Mouse (Mus musculus): Measurements from ENCODE around the gene Srrm2.

The Srrm2 gene

GRCm38 (mm10) chr17:23790269-23791078, at the start of gene Srrm2:
Srrm2 (plus strand) TSS chr17:23790532.
- DNase-seq (ENCODE audit: low read depth, low spot score), result no peak

- DNase-seq (ENCODE audit: low read depth, low spot score), result peak; percentile 36
Observed at GRCm38 (mm10) chr17:23740598-23741021, 49.7 kb upstream of the Srrm2 start, which contains the start of gene Paqr4. Paqr4 (minus strand) TSS chr17:23740867.

- no peak for DNase-seq (ENCODE audit: low read depth, low spot score)
Observed at GRCm38 (mm10) chr17:23741359-23742209, 48.7 kb upstream of the Srrm2 start.

DNA sequence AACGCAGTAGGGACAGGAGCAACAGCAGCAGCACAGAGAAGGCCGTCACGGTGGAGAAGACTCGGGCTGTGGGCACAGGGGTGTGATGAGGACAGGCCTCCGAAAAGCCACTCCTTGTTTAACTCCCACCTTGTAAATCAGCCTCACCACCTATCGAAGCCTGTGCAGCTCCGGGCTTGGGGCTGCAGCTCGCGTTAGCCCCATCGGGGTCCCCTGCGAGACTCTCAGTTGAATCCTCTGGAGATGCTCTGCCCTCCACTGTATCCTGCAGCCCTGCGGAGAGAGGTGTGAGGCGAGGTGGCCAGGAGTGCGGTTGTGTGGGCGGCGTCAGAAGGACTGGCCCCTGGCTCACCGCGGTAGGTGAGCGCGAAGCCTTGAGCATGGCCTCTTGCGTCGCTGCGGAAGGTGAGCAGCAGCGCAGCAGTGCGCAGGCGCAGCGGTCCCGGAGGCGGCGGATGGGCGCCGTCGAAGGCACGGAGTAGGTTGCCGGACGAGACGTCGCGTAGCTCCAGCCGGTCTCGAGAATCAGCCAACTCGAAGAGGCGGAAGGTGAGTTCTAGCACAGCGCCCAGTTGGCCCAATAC, 48.0 kb upstream of the Srrm2 start:
- DNase-seq (ENCODE audit: low read depth, low spot score), result no peak

GRCm38 (mm10) chr17:23742941-23743340, 47.4 kb upstream of the Srrm2 start:
- no peak for DNase-seq (ENCODE audit: low read depth, low spot score)

DNA sequence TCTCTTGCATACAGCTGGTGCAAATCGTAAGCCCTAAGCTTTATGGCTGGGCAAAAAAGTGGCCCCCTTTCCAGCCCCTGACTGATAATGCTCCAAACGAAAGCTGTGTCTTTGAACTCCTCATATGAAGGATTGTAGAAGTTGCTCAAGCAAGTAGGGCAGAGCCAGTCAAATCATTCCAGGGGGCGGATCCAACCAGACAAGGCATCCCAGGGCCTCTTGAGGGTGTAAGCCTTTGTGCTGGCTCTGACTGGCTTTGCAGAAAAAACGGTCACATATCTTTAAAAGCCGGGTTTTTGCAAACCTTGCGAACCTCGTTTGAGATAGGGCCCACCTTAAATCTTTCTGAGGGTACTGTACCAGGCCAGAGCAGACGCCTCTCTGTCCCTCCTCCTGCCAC, 46.3 kb upstream of the Srrm2 start:
- no peak for DNase-seq (ENCODE audit: low read depth, low spot score)

DNA sequence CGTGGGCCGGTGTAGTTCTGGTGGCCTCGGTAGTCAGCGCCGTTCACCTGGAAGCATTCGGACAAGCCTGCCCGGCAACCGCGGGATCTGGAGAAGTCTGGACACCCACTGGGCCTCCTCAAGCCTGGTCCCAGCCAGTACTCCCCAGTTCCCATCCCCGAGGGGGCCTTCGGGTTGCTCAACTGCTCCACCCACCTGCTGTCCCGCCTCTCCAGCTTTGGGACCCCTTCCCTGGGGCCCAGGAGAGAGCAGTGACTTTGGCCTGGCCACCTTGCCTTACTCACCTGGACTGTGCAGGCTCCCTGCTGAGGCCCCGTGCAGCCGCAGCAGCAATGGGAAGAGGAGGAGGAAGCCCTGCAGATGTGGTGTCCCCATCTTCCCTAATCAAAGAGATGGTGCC, 45.7 kb upstream of the Srrm2 start:
- DNase-seq (ENCODE audit: low read depth, low spot score), result no peak

DNA sequence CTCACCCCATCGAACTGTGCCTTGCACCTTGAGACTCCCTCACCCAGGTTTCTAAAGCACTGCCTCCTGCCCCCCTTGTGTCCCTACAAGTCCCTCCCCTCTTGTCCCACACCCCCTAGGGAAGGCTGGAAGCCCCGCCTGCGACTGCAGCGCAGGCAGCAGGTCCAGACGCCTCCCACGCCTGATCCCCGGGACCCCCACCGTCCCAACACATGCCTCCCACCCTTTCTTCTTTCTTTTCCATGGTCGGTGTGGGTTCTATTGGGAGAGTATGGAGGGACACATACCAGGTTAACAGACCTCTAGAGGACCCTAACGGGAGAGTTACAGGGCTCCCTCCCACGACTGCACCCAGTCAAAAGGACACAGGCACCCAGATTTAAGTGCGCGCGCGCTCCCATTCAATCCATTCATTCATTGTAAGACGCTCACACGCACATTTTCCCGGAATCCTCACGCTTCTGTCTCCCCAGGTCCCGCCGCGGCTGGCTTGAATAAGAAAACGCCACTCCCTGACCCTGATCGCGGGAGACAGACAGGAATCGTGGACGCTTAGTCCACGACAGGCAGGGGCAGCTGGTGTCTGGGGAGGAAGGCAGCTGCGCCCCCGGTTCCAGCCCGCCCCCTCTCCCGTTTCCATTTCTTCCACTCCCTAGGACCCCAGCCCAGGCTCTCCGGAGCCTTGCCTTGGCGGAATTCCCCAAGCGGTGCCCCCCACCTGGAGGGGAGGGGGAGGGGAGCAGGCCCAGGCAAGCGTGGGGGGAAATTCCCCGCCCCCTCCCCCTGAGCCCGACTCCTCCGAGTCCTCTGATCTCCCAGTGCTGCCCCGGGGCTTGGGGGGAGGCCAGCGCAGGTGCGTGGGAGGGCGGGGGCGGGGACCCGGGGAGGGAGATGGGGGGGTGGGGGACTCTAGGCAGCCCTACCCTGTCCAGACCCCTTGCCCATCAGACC, 44.8 kb upstream of the Srrm2 start, which contains the start of gene Kremen2:
Gene Kremen2 (minus strand): TSS at position 533 of the 951 bp plus-strand sequence.
- no peak for DNase-seq (ENCODE audit: low read depth, low spot score)

GRCm38 (mm10) chr17:23746311-23746710, 44.0 kb upstream of the Srrm2 start:
- DNase-seq (ENCODE audit: low read depth, low spot score), result no peak

DNA sequence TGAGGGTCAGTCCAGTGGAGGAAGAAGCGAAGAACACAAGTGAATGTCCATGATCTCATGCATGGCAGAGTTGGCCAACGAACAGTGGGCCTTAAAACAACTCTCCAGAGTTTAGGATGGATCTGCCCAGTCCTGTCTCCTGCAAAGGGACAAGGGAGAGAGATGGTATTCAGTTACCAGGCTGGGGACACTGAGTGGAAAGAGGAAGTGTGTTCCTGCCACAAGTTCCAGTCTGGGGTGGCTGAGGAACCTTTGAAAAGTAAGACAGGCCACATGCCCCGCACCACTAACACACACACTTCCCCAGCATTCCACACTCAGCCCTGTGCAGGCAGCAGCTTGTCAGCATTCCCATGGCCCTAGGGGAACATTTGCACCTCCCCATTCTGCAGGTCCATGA, 43.6 kb upstream of the Srrm2 start:
- DNase-seq (ENCODE audit: low read depth, low spot score), result no peak

DNA sequence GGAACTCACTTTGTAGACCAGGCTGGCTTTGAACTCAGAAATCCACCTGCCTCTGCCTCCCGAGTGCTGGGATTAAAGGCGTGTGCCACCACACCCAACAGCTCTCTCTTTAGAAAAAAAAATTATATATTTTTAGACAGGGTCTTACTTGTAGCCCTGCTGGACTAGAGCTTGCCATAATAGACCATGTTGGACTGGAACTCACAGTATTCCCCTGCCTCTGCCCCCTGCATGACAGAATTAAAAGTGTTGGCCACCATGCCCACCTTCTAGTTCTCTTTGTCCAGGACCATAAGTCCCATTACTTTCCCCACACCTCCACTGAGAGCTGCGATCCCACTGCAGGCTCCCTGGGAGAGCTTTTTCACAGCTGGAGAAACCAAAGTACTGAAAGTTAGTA, 42.9 kb upstream of the Srrm2 start:
- no peak for DNase-seq (ENCODE audit: low read depth, low spot score)

DNA sequence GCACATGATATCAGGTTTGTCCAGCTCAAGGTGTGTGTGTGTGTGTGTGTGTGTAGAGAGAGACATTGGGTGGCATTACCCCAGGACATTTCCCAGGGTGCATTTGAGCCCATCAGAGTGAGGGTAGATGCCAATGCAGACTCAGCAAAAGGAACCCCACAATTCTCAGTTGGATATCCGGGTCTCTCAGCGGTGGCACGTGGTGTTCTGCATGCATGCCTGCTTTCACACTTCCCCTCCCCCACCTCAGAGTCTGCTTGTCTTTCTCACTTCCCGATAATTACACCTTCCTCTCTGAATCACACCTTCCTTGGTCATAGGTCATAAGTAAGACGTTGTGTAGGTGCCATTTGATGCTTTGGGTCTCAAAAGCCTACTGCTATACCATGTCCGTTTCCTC, 42.3 kb upstream of the Srrm2 start:
- no peak for DNase-seq (ENCODE audit: low read depth, low spot score)

DNA sequence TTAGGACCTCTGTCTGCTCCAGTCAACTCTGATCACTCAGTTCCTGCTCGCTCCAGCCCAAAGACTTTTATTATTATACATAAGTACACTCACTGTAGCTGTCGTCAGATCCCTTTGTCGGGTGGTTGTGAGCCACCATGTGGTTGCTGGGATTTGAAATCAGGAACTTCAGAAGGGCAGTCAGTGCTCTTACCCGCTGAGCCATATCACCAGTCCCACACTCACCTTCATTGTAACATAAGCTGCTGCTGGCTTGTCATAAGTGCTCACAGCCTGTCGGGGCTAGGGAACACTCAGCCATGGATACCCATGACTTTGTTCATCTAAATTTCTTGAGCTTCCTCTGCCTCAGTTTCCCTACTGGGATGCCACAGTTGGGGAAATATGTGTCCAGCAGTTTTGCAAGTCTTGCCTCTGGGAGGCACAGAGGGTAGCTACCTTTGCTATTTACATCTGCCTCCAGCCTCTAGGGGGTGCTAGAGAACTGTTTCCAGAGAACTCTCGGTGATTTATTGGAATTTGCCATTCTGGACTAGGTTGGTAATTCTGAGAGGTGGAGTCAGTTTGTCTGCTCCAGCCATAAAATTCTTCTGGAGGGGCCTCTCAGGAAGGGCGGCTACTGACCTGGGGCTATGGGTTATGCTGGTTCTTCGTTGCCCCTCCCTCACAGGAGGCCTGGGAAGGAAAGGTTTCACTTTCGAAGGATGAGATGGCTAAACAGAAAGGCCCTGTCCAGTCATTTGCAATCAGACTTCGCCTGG, 41.5 kb upstream of the Srrm2 start:
- DNase-seq (ENCODE audit: low read depth, low spot score), result peak; percentile 73

GRCm38 (mm10) chr17:23749400-23750191, 40.7 kb upstream of the Srrm2 start:
- DNase-seq (ENCODE audit: low read depth, low spot score), result no peak

GRCm38 (mm10) chr17:23755689-23756088, 34.6 kb upstream of the Srrm2 start:
- no peak for DNase-seq (ENCODE audit: low read depth, low spot score)

GRCm38 (mm10) chr17:23757581-23757980, 32.8 kb upstream of the Srrm2 start:
- DNase-seq (ENCODE audit: low read depth, low spot score), result no peak

DNA sequence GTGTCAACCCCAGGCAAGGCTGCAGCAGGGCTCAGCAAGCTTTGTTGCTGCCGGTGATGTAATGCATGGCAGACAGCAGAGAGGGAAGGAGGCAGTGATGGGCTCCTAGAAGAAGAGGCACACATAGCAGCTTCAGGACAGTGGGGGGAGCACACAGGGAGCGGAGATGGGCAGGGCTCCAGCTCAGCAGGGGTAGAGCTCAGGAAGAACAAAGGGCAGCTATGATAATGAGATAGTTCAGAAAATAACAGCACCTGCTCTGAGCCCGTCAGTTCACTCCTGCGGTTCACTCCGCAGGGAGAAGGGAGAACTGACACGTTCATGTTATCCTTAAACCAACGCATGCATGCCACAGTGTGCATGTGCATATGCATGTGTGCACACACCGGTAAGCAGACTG, 31.5 kb upstream of the Srrm2 start:
- no peak for DNase-seq (ENCODE audit: low read depth, low spot score)

DNA sequence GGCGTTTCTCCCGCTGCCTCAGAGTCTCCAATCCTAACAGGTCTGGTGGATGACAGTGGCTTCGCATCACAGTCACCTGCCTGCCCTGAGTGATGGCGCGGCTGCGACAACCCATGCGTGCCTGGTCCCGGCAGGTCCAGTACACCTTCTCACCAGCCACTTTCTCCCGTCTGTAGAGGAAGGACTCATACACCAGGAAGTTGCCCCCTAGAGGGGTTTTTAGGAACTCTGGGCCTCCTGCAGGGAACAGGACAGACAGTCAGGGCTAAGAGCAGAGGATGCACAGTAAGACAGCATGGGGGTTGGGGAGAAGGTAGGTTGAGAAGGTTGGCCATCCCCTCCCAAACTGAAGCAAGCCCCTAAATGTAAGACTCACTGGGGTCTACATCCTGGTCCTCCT, 30.1 kb upstream of the Srrm2 start:
- no peak for DNase-seq (ENCODE audit: low read depth, low spot score)

DNA sequence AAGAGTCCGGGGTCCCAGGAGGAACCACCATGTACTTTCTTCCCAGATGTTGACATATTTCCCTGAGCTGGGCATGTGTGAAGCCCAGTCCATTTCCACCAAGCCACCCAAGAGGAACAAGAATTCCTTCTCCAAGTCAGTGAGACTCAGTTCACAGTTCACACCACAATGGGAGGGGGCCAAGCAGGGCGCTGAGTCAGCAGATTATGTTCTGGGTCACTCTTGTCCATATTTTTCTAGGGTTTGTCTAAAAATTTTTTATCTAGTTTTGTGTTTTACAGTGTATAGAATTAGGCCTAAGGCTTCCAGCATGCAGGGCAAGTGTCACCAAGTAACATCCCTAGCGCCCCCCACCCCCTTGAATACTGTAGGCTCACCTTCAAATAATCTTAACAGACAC, 29.2 kb upstream of the Srrm2 start:
- DNase-seq (ENCODE audit: low read depth, low spot score), result no peak

DNA sequence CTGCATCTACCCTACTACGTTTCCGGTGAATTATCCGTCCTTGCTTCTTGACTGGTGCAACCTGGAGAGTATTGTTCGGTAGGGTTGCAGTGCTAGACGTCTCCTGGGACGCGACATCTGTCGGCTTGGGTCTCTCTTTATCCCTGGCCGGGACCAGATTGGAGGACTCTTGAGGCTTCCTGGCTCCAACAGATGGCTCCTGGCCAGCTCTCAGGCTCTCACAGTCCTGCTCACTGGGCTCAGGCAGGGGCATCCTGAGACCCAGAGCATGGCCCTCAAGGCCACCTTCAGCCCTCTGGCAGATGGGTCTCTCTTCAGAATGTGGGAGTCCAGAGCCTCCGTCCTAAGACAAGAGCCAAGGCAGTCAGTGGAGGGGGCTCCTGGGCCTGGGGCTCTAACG, 27.4 kb upstream of the Srrm2 start:
- DNase-seq (ENCODE audit: low read depth, low spot score), result no peak

Data from c-Kit-negative CD71-positive TER-119-positive erythroid progenitor cells, embryonic 14.5 days (primary cell).